Mouse (Mus musculus): Measurements from ENCODE around the gene Jmjd6. TPM values are rescaled to one million over a fixed set of nuclear protein-coding genes. Genes with fewer than 3 reads are reported as not detected.

Jmjd6 gene
- polyA plus RNA-seq, 1 experiment: 24.2 TPM

GRCm38 (mm10) chr11:116848086-116848876 lies 5.0 kb upstream of the Jmjd6 start:
- 55% methylated on average over 5 of the region's 5 CpGs for WGBS
- TF ChIP-seq CTCF (IDR thresholded peaks at IDR 0.05; ENCODE audit: extremely low read depth, insufficient read length, insufficient replicate concordance, low read depth, low read length) (no peak), POLR2A (IDR thresholded peaks at IDR 0.05; ENCODE audit: low read depth, low read length) (no peak)
- no peak overlapping the region for H3K4me3 ChIP-seq (ENCODE audit: low read depth, low read length)

DNA sequence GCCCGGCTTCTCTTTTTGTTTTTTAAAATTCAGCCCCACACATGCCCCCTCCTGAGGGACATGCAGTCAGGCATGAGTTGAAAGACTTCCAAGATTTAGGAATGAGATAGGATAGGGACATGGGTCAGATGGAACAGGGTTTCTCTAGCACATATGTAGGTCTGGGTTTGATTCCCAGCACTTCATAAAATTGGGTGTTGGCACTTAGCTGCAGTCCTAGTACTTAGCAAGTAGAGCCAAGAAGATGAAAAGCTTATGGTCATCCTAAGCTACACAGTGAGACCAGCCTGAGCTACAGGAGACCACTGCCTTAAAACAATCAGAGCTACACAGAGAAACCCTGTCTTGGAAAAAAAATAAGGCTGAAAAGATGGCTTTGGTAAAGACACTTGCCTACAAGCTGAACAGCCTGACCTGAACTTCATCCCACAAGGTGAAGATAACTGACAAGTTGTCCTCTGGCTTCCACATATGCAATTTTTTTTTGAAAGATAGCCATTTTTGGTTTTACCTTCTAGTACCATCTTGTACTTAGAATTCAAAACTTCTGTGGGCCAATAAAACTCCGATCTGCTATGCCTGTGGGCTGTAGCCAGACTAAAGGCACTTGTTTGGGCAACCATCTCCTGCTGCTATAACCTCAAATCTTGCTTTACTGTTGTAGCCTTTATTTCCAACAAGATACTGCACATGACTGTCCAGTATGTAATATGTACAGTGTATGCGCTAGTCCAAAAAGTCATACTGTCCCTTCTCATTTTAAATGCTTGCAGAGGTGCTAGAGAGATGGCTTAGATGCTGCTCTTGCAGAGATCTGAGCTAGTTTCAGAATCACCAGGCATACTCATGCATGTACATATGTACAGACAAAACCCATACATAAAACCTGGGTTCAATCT lies 4.2 kb upstream of the Jmjd6 start:
- WGBS: 88% methylated on average over 3 of the region's 3 CpGs
- H3K27me3 ChIP-seq (ENCODE audit: control insufficient read depth, insufficient read depth, low read length): no peaks in the 10 kb centered on the region
- 0 out of 2 replicates have a peak, but pooled peaks cover 4% of the 10 kb centered on the region for H3K4me1 ChIP-seq (ENCODE audit: control insufficient read depth, insufficient read depth, insufficient read length, low read length)
- H3K36me3 ChIP-seq (ENCODE audit: control insufficient read depth, insufficient read depth, low read length): peaks cover 31% of the 10 kb centered on the region
- H3K4me3 ChIP-seq (ENCODE audit: low read depth, low read length): no peak overlapping the region
- H3K27ac ChIP-seq (ENCODE audit: insufficient read depth, low read depth, low read length): no peak overlapping the region
- TF ChIP-seq POLR2A (IDR thresholded peaks at IDR 0.05; ENCODE audit: low read depth, low read length) (no peak), CTCF (IDR thresholded peaks at IDR 0.05; ENCODE audit: extremely low read depth, insufficient read length, insufficient replicate concordance, low read depth, low read length) (no peak)

More at GRCm38 (mm10) chr11:116848086-116848876, 5.0 kb upstream of the Jmjd6 start:
- peaks cover 31% of the 10 kb centered on the region for H3K36me3 ChIP-seq (ENCODE audit: control insufficient read depth, insufficient read depth, low read length)
- no peaks in the 10 kb centered on the region for H3K27me3 ChIP-seq (ENCODE audit: control insufficient read depth, insufficient read depth, low read length)
- H3K4me1 ChIP-seq (ENCODE audit: control insufficient read depth, insufficient read depth, insufficient read length, low read length): 0 out of 2 replicates have a peak, but pooled peaks cover 4% of the 10 kb centered on the region
- H3K27ac ChIP-seq (ENCODE audit: insufficient read depth, low read depth, low read length): no peak overlapping the region

- 75% methylated on average over 4 of the region's 4 CpGs for WGBS
- no peak overlapping the region for H3K27ac ChIP-seq (ENCODE audit: insufficient read depth, low read depth, low read length)
Measured at GRCm38 (mm10) chr11:116846593-116847181, 3.4 kb upstream of the Jmjd6 start.

DNA sequence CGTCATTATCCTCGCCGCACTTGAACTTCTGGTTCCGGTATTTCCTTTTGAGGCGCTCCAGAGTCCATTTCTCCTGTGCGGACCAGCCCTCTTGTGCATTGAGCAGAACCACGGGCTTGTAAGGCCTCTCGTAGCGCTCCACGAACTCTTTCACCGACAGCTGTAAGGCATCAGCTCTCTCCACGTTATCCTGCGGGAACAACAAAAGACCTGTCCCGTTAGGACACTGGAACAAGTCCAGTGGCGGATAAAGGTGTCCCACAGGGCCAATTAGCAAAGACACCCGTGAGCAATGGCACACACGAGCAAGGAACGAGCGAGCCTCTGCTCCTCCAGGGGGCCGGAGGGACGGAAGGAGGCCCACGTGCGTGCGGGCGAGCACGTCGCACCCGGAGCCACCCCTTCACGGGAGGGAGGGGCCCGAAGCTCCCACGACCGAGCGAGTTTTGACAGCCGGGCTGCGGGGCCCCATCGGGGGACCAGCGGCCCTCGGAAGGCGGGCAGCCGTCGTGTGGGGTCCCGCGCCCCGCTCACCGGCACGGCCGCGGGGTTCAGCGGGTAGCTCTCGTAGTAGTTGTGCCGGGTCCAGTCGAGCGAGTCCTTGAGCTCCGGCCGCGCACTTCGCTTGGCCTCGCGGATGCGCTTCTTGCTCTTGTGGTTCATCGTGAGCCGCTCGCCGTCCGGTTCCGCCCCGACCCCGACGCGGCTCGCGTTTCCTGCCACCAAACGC lies 553 bp downstream of the Jmjd6 start:
- Histone ChIP-seq H3K4me1 (ENCODE audit: control insufficient read depth, insufficient read depth, insufficient read length, low read length) (peaks cover 4% of the 10 kb centered on the region), H3K4me3 (ENCODE audit: low read depth, low read length) (peak overlapping the region; percentile 70), H3K36me3 (ENCODE audit: control insufficient read depth, insufficient read depth, low read length) (peaks cover 30% of the 10 kb centered on the region), H3K27me3 (ENCODE audit: control insufficient read depth, insufficient read depth, low read length) (no peaks in the 10 kb centered on the region), H3K27ac (ENCODE audit: insufficient read depth, low read depth, low read length) (peak overlapping the region; percentile 92)
- under 1% methylated on average over 73 of the region's 73 CpGs for WGBS
- no peak for TF ChIP-seq CTCF (IDR thresholded peaks at IDR 0.05; ENCODE audit: extremely low read depth, insufficient read length, insufficient replicate concordance, low read depth, low read length)
- TF ChIP-seq POLR2A (IDR thresholded peaks at IDR 0.05; ENCODE audit: low read depth, low read length): no peak

More at GRCm38 (mm10) chr11:116846593-116847181, 3.4 kb upstream of the Jmjd6 start:
- TF ChIP-seq POLR2A (IDR thresholded peaks at IDR 0.05; ENCODE audit: low read depth, low read length) (no peak), CTCF (IDR thresholded peaks at IDR 0.05; ENCODE audit: extremely low read depth, insufficient read length, insufficient replicate concordance, low read depth, low read length) (no peak)
- Histone ChIP-seq H3K36me3 (ENCODE audit: control insufficient read depth, insufficient read depth, low read length) (peaks cover 28% of the 10 kb centered on the region), H3K4me1 (ENCODE audit: control insufficient read depth, insufficient read depth, insufficient read length, low read length) (0 out of 2 replicates have a peak, but pooled peaks cover 4% of the 10 kb centered on the region), H3K27me3 (ENCODE audit: control insufficient read depth, insufficient read depth, low read length) (no peaks in the 10 kb centered on the region), H3K4me3 (ENCODE audit: low read depth, low read length) (no peak overlapping the region)

- no peak for TF ChIP-seq POLR2A (IDR thresholded peaks at IDR 0.05; ENCODE audit: low read depth, low read length)
- no peak for TF ChIP-seq CTCF (IDR thresholded peaks at IDR 0.05; ENCODE audit: extremely low read depth, insufficient read length, insufficient replicate concordance, low read depth, low read length)
- H3K27me3 ChIP-seq (ENCODE audit: control insufficient read depth, insufficient read depth, low read length): no peaks in the 10 kb centered on the region
- H3K4me3 ChIP-seq (ENCODE audit: low read depth, low read length): no peak overlapping the region
- WGBS: 66% methylated on average over 4 of the region's 4 CpGs
- H3K4me1 ChIP-seq (ENCODE audit: control insufficient read depth, insufficient read depth, insufficient read length, low read length): peaks cover 2% of the 10 kb centered on the region
- no peak overlapping the region for H3K27ac ChIP-seq (ENCODE audit: insufficient read depth, low read depth, low read length)
- H3K36me3 ChIP-seq (ENCODE audit: control insufficient read depth, insufficient read depth, low read length): peaks cover 45% of the 10 kb centered on the region
Measured at GRCm38 (mm10) chr11:116840748-116841147, 2.5 kb downstream of the Jmjd6 start.

- Histone ChIP-seq H3K27ac (ENCODE audit: insufficient read depth, low read depth, low read length) (no peak overlapping the region), H3K4me3 (ENCODE audit: low read depth, low read length) (no peak overlapping the region), H3K4me1 (ENCODE audit: control insufficient read depth, insufficient read depth, insufficient read length, low read length) (peaks cover 2% of the 10 kb centered on the region), H3K27me3 (ENCODE audit: control insufficient read depth, insufficient read depth, low read length) (no peaks in the 10 kb centered on the region), H3K36me3 (ENCODE audit: control insufficient read depth, insufficient read depth, low read length) (peaks cover 51% of the 10 kb centered on the region)
- TF ChIP-seq CTCF (IDR thresholded peaks at IDR 0.05; ENCODE audit: extremely low read depth, insufficient read length, insufficient replicate concordance, low read depth, low read length): no peak
- no peak for TF ChIP-seq POLR2A (IDR thresholded peaks at IDR 0.05; ENCODE audit: low read depth, low read length)
- WGBS: 76% methylated on average over 7 of the region's 7 CpGs
Measured at GRCm38 (mm10) chr11:116839601-116840000, 3.6 kb downstream of the Jmjd6 start.

Data from small intestine, adult 2 months (tissue).